Mouse (Mus musculus) macrophage (primary cell): ENCODE measurements at regions not wholly inside any gene's neighbourhood (a gene's known extent, or its start where the extent isn't known, plus 50 kb on each side); places are given as distances from the start of the nearest gene placed in this dataset.

Experiments used
- H3K27ac ChIP-seq: fragments of 350-480 bp; formaldehyde crosslinking; 2 replicates; pipeline ENCODE4 v1.9.0; 2021
- H3K36me3 ChIP-seq: fragments of 350-480 bp; formaldehyde crosslinking; 2 replicates; pipeline ENCODE4 v1.9.0; 2021; ENCODE audit errors: inconsistent target
- H3K4me3 ChIP-seq: fragments of 350-480 bp; formaldehyde crosslinking; 2 replicates; pipeline ENCODE4 v1.9.0; 2021; ENCODE audit errors: inconsistent target
- H3K79me2 ChIP-seq: fragments of 350-480 bp; formaldehyde crosslinking; 2 replicates; pipeline ENCODE4 v1.9.0; 2021; ENCODE audit errors: inconsistent target
- WGBS: methylation state at CpG from one replicate; pipeline ENCODE4 v1.1.7; 2026; ENCODE audit warnings: inconsistent platforms; ENCODE audit not compliant: missing documents; 5-methylcytosine and 5-hydroxymethylcytosine counted together

- 81% methylated on average over 6 of the region's 6 CpGs for WGBS
- no peaks in the 10 kb centered on the region for H3K79me2 ChIP-seq
Measured at GRCm38 (mm10) chr8:126685365-126685764, 91.6 kb upstream of the Irf2bp2 start.

GRCm38 (mm10) chr8:126683950-126684349, 90.2 kb upstream of the Irf2bp2 start:
- Histone ChIP-seq H3K79me2 (no peaks in the 10 kb centered on the region), H3K4me3 (no peak overlapping the region), H3K27ac (peak overlapping the region; percentile 54), H3K36me3 (no peaks in the 10 kb centered on the region)
- WGBS: 12% methylated on average over 4 of the region's 4 CpGs

More at GRCm38 (mm10) chr8:126685365-126685764, 91.6 kb upstream of the Irf2bp2 start:
- Histone ChIP-seq H3K27ac (no peak overlapping the region), H3K4me3 (no peak overlapping the region), H3K36me3 (no peaks in the 10 kb centered on the region)

GRCm38 (mm10) chr8:126683555-126683947, 89.8 kb upstream of the Irf2bp2 start:
- no peak overlapping the region for H3K4me3 ChIP-seq
- no peaks in the 10 kb centered on the region for H3K79me2 ChIP-seq
- H3K27ac ChIP-seq: peak overlapping the region; percentile 54
- 59% methylated on average over 2 of the region's 2 CpGs for WGBS
- no peaks in the 10 kb centered on the region for H3K36me3 ChIP-seq

- Histone ChIP-seq H3K4me3 (no peak overlapping the region), H3K79me2 (no peaks in the 10 kb centered on the region), H3K36me3 (no peaks in the 10 kb centered on the region), H3K27ac (peak overlapping the region; percentile 54; the same call in 1 of the 2 replicates)
- 85% methylated on average over 9 of the region's 9 CpGs for WGBS
Measured at GRCm38 (mm10) chr8:126682817-126683554, 89.2 kb upstream of the Irf2bp2 start.

DNA sequence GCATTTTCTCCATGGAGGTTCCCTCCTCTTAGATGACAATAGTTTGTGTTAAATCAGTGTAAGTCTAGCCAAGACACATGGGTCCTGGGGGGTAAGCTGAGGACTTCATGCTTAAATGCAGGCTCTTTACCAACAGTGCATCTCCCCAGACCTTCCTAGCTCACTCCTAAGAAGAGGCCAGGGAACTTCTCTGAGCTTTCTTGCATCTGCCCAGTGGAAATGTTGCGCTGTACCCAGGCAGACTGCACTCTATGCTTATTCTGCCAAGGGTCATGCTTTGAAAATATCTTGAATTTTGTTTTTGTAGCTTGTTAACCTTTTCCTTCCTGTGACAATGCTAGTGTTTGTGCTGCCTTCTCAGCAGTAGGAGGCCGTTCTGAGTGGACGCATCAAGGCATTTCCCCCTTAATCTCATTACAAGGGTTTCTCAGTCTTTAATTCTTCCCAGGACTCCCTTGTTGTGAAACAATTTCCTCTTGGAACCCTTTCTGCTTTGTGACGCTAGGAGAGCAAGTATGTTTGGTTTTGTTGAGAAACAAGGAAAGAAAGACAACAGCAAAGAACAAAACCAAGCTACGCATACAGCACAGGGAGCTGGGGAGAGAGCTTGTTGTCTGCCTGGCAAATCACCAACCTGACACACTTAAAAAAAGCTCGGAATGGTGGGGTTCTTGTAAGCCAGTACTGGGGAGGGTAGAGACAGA, 88.3 kb upstream of the Irf2bp2 start:
- Histone ChIP-seq H3K4me3 (no peak overlapping the region), H3K36me3 (no peaks in the 10 kb centered on the region), H3K79me2 (no peaks in the 10 kb centered on the region), H3K27ac (no peak overlapping the region)
- 81% methylated on average over 6 of the region's 6 CpGs for WGBS

DNA sequence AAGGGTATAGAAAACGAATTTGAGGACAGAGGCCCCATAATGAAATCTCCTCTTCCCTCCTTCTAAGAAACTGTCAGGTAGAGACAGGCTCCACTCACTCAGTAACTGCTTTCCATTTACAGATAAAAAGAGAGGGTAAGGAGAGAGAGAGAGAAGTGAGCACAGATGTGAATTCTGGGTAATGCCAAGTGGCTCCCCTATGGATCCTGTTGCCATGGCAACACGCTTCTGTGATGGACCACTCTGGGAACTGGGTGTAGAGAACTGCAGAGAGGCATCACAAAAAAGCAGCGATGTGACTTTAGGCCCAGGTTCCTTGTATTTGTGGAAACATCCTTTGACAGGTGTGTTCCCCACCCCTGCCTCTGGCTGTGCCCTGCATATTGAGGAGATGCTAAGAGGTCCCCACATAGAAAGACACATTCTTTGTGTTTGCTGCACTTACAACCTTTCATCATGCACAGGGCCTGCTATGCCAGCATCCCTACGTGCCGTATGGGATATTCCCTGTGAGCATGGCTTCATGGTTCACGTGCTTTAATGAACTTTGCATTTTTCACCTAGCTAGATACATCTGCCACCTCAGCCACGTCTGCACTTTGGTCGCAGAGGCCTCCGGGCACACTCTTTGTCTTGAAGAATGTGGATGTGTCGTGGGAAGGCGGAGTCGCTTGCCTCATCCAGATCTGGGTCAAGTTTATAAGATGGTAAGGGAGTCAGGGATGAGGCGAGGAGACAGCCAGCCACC, 84.4 kb upstream of the Irf2bp2 start:
- WGBS: 95% methylated on average over 13 of the region's 13 CpGs
- Histone ChIP-seq H3K27ac (no peak overlapping the region), H3K79me2 (no peaks in the 10 kb centered on the region), H3K36me3 (no peaks in the 10 kb centered on the region), H3K4me3 (no peak overlapping the region)

DNA sequence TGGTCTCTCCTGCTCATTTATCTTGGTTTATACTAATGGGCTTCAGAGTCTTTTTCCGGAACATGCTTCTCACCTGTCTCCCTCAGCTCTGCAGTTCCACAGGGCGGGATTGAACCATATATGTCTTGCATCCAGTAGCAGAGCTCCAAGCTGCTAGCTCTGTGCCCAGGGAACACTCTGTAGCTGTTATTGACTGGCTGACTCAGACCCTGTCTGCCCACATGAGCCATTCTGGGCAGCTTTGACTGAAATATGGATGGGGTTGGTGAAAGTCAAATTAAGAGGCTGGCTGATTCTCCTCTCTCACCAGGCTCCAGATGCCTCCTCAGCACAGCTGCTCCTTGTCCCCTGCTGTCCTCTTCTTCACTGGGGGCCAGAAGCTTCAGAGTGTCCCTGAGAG, 81.4 kb upstream of the Irf2bp2 start:
- no peaks in the 10 kb centered on the region for H3K36me3 ChIP-seq
- WGBS: 91% methylated on average over 2 of the region's 2 CpGs
- no peaks in the 10 kb centered on the region for H3K79me2 ChIP-seq
- no peak overlapping the region for H3K27ac ChIP-seq
- H3K4me3 ChIP-seq: no peak overlapping the region

GRCm38 (mm10) chr8:126673038-126673740, 79.4 kb upstream of the Irf2bp2 start:
- Histone ChIP-seq H3K4me3 (no peak overlapping the region), H3K79me2 (no peaks in the 10 kb centered on the region), H3K36me3 (no peaks in the 10 kb centered on the region), H3K27ac (no peak overlapping the region)
- WGBS: 86% methylated on average over 7 of the region's 9 CpGs

- WGBS: 99% methylated on average over 11 of the region's 11 CpGs
- no peak overlapping the region for H3K27ac ChIP-seq
- no peaks in the 10 kb centered on the region for H3K79me2 ChIP-seq
- no peak overlapping the region for H3K4me3 ChIP-seq
- no peaks in the 10 kb centered on the region for H3K36me3 ChIP-seq
Measured at GRCm38 (mm10) chr8:126671594-126671993, 77.8 kb upstream of the Irf2bp2 start.

GRCm38 (mm10) chr8:126669919-126670318, 76.1 kb upstream of the Irf2bp2 start:
- Histone ChIP-seq H3K36me3 (no peaks in the 10 kb centered on the region), H3K27ac (no peak overlapping the region), H3K79me2 (no peaks in the 10 kb centered on the region), H3K4me3 (no peak overlapping the region)
- WGBS: 97% methylated on average over 9 of the region's 9 CpGs

- no peak overlapping the region for H3K27ac ChIP-seq
- H3K79me2 ChIP-seq: no peaks in the 10 kb centered on the region
- WGBS: 90% methylated on average over 6 of the region's 6 CpGs
- no peaks in the 10 kb centered on the region for H3K36me3 ChIP-seq
- H3K4me3 ChIP-seq: no peak overlapping the region
Measured at GRCm38 (mm10) chr8:126669154-126669553, 75.4 kb upstream of the Irf2bp2 start.

DNA sequence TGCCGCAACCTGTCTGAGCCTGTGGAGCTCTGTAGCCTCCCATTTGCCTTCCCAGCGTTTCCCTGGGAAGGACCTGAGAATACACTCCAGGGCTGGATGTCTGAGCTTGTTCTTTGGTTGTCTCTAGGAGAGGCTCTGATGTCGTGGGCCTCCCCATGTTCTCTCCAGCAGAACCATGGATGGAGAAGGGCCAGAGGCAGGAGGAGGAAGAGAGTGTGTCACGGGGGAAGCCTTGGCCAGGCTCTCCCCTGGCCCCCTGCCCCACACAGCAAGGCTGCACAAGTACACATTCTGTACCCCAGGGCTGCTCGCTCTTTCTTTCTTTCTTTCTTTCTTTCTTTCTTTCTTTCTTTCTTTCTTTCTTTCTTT, 74.9 kb upstream of the Irf2bp2 start:
- Histone ChIP-seq H3K4me3 (no peak overlapping the region), H3K36me3 (no peaks in the 10 kb centered on the region), H3K79me2 (no peaks in the 10 kb centered on the region), H3K27ac (no peak overlapping the region)
- WGBS: 89% methylated on average over 5 of the region's 5 CpGs

- Histone ChIP-seq H3K27ac (peak overlapping the region; percentile 95; the same call in 1 of the 2 replicates), H3K36me3 (no peaks in the 10 kb centered on the region), H3K4me3 (no peak overlapping the region), H3K79me2 (no peaks in the 10 kb centered on the region)
- WGBS: 94% methylated on average over 16 of the region's 16 CpGs
Measured at GRCm38 (mm10) chr8:126667721-126668656, 74.2 kb upstream of the Irf2bp2 start.
